Mouse (Mus musculus): ENCODE results near the gene Exog. TPM values are rescaled to one million over a fixed set of nuclear protein-coding genes. Genes with fewer than 3 reads are reported as not detected.

Gene Exog
- total RNA-seq, 1 experiment from 2014 or later: 5.7 TPM

DNA sequence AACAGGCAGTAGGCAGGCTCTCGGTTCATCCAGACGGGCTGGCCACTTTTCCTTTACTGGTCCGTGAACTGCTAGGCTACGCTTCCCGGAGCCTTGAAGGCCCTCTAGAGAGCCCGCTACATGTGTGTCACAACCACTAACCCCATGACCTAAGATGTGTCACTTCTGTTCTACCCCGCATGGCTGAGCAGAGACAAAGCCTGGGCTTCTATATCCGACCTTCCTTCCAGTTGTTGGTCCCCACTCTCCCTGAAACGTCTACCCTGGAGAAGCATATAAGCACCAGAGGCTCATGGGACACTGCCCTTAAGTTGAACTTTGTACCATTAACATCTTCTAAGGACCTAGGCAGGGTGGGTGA, 53.5 kb downstream of the Exog start:
- no peak for ATAC-seq (replicated peaks; ENCODE audit: low read depth, poor library complexity, severe bottlenecking)

GRCm38 (mm10) chr9:119498885-119499284, 54.1 kb downstream of the Exog start:
- ATAC-seq (replicated peaks; ENCODE audit: low read depth, poor library complexity, severe bottlenecking): 0 out of 2 replicates have a peak, but pooled peaks have one; percentile 18

GRCm38 (mm10) chr9:119503613-119504012, 58.9 kb downstream of the Exog start:
- no peak for ATAC-seq (replicated peaks; ENCODE audit: low read depth, poor library complexity, severe bottlenecking)

DNA sequence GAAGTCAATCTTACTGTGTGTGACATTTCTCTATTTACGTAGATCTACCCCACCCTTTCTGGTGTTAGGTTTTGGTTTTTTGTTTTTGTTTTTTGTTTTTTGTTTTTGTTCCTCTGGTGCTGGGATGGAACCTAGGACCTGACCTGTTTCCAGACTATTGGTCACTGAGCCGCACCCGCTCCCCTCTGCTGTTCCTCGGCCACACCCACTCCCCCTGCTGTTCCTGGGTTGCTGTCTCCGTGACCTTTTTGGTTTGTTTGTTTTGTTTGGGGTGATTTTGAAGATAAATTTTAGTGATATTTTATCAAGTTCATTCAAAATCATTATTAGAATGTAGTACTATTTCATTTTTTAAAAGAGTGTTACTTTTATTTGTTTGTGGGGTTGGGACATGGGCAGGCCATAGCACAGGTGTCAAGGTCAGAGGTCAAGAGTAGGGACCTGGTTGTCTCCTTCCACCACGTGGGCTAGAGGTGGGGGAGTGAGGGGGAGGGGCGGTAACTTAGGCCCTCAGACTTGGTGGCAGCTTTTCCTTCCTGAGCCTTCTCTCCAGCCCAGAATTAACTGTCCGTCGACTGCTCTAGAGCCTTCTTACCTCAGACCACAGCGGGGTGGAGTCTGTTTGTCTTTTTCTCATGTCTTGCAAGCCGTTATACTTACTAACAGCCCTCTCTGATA, 60.4 kb downstream of the Exog start:
- no peak for ATAC-seq (replicated peaks; ENCODE audit: low read depth, poor library complexity, severe bottlenecking)

DNA sequence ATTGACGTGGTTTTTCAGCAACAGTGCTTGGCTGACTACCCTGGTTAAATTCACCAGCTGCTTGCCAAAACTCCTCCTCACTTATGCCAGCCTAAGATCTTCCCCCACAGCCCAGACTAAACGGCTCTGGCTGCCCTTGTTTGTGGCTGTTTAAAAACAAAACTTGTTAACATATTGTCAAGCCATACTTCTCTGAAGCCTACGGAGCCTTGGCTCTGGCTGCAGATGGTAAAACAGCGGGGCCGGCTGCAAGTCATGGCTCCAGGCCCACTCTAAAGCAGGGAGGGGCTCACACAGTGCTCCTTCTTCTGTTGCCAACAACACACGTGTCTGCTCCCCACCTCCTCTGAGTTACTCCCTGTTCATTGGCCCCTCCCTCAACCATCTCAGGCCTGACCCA, 66.2 kb downstream of the Exog start:
- no peak for ATAC-seq (replicated peaks; ENCODE audit: low read depth, poor library complexity, severe bottlenecking)

- ATAC-seq (replicated peaks; ENCODE audit: low read depth, poor library complexity, severe bottlenecking): no peak
Observed at GRCm38 (mm10) chr9:119512993-119513392, 68.2 kb downstream of the Exog start.

DNA sequence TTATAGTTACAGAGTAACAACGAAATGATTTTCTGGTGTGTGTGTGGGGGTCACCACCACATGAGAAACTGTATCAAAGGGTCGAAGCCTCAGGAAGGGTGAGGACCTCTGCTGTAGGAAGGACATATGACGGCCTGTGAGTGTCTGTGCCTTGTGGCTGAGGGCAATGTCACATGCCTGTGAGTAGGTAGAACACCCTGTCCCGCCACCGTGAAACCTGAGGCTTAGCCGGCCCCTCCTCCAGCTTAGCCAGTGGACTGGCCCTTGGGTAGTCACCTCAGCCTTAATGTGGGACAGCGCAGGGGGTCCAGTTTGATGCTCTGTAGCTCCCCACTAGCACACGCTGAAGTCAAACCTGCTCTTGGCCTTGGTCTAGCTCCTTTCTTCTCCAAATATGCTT, 69.1 kb downstream of the Exog start:
- ATAC-seq (replicated peaks; ENCODE audit: low read depth, poor library complexity, severe bottlenecking): no peak

DNA sequence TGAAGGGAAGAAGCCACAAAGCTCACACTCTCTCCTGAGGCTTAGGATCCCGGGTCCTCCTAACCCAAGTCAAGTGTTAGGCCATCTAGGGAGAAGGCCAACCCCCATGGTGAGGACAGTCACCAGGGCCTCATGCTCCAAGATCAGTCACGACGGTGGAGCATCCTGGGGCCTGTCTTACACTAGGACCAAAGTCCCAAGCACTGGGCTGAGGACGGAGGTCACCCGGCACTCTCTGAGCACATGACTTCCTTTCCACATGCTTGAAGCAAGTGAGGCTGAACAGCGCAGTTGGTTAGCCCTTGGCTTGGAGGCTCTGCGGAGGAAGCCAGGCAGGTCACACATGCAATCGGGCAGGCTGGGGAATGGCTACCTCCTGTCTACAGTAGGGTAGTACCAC, 70.2 kb downstream of the Exog start:
- ATAC-seq (replicated peaks; ENCODE audit: low read depth, poor library complexity, severe bottlenecking): no peak

Other genes starting within 250 kb of the Exog start
- gene Slc22a13, start 235.8 kb upstream of the Exog start, total RNA-seq (2017): not detected in 2 replicates
- 35.4 and 35.5 TPM in 2 replicates for gene Oxsr1, start 122.5 kb upstream of the Exog start, total RNA-seq (2017)
- 20.1 and 23.1 TPM in 2 replicates for gene Acaa1a, start 105.3 kb upstream of the Exog start, total RNA-seq (2017)
- gene Myd88, start 103.5 kb upstream of the Exog start, total RNA-seq (2017): 13.9 and 18.7 TPM in 2 replicates
- 5.3 TPM in 2 replicates for gene Xylb, start 87.6 kb upstream of the Exog start, total RNA-seq (2017)
- not detected in 2 replicates for gene Slc22a14, start 79.4 kb upstream of the Exog start, total RNA-seq (2017)
- gene Acvr2b, start 42.8 kb upstream of the Exog start, total RNA-seq (2017): 1.3 and 1.6 TPM in 2 replicates
- gene Scn5a, start 134.1 kb downstream of the Exog start, total RNA-seq (2017): not detected in 2 replicates

Data from common myeloid progenitor, adult 5-6 weeks (primary cell).